Mouse (Mus musculus) liver, embryonic 16.5 days (tissue): ENCODE data around the gene Myo19. TPM values are rescaled to one million over a fixed set of nuclear protein-coding genes. Genes with fewer than 3 reads are reported as not detected.

ENCODE experiments used
- ATAC-seq: fragments of 200-750 bp; cut with Nextera tagmentation; 2 replicates; pipeline ENCODE4 v1.8.0; 2017; ENCODE audit warnings: low read depth, mild to moderate bottlenecking, moderate number of reproducible peaks, moderate library complexity
- H3K27ac ChIP-seq: fragments of 300-500 bp; sonication (generic); 2 replicates; pipeline ENCODE4 v1.5.1; 2014; ENCODE audit warnings: mild to moderate bottlenecking, low read length
- H3K27me3 ChIP-seq: fragments of 300-500 bp; sonication (generic); 2 replicates; pipeline ENCODE4 v1.6.1; 2014; ENCODE audit warnings: low read depth, low read length, mixed read lengths; ENCODE audit not compliant: control insufficient read depth, insufficient read depth
- H3K36me3 ChIP-seq: fragments of 300-500 bp; sonication (generic); 2 replicates; pipeline ENCODE4 v1.6.1; 2014; ENCODE audit warnings: mild to moderate bottlenecking; ENCODE audit not compliant: control insufficient read depth, insufficient read depth
- H3K4me1 ChIP-seq: fragments of 300-500 bp; sonication (generic); 2 replicates; pipeline ENCODE4 v1.6.1; 2014; ENCODE audit warnings: low read depth, low read length, mixed read lengths; ENCODE audit not compliant: control insufficient read depth
- H3K4me2 ChIP-seq: fragments of 300-500 bp; sonication (generic); 2 replicates; pipeline ENCODE4 v1.6.1; 2014; ENCODE audit warnings: low read depth, low read length, mixed read lengths
- H3K4me3 ChIP-seq: fragments of 300-500 bp; sonication (generic); 2 replicates; pipeline ENCODE4 v1.5.1; 2014; ENCODE audit warnings: low read depth, mild to moderate bottlenecking, low read length
- H3K9ac ChIP-seq: fragments of 300-500 bp; sonication (generic); 2 replicates; pipeline ENCODE4 v1.6.1; 2014; ENCODE audit warnings: low read depth, low read length
- H3K9me3 ChIP-seq: fragments of 300-500 bp; sonication (generic); replicated peaks from 2 replicates; pipeline ENCODE4 v1.6.1; 2016; ENCODE audit warnings: low read length; ENCODE audit not compliant: control insufficient read depth
- WGBS: fragments of 180-500 bp; shearing (Covaris S2); extraction: QIAGEN DNeasy Blood & Tissue Kit; methylation state at CpG from one replicate; pipeline ENCODE4 v1.1.7; 2014; ENCODE audit not compliant: insufficient replicate concordance; 5-methylcytosine and 5-hydroxymethylcytosine counted together
- polyA plus RNA-seq: library from polyadenylated mRNA; unstranded; fragments of >200 nt; fragmentation: Nextera tagmentation; extraction: Ambion mirVana; gene quantifications from 2 replicates; pipeline ENCODE4 v1.2.1, GENCODE M21; 2015

Gene Myo19
- polyA plus RNA-seq, 1 experiment from 2014 or later, result 3.3 TPM

DNA sequence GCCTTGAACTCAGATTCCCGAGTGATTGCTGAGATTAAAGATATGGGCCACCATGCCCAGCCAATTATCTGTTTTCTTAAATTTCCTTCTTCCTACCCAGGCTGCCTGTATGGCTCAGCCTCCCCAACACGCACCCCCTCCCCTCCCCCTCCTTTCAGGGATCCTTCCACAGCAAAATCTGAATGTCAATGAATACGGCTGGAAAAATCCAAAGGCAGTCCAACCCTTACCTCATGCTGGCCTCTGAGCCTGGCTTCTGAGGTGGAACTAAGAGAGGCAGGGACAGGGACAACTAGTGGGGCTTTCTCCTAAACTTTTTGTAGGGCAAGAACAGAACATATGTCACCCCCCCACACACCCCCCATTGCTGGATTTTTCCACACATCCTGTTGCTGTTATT is 68.2 kb downstream of the Myo19 start:
- Histone ChIP-seq H3K4me3 (no peak overlapping the region), H3K27me3 (peaks cover 15% of the 10 kb centered on the region), H3K4me1 (no peaks in the 10 kb centered on the region; the same call in none of the 2 replicates), H3K36me3 (no peaks in the 10 kb centered on the region), H3K9me3 (no peaks in the 10 kb centered on the region), H3K27ac (no peak overlapping the region), H3K4me2 (no peak overlapping the region), H3K9ac (no peak overlapping the region)
- no peak for ATAC-seq
- WGBS, result 47% methylated on average over 3 of the region's 3 CpGs

- H3K9me3 ChIP-seq, result no peaks in the 10 kb centered on the region
- H3K36me3 ChIP-seq, result no peaks in the 10 kb centered on the region
- H3K4me2 ChIP-seq, result no peak overlapping the region
- H3K27ac ChIP-seq, result no peak overlapping the region
- H3K4me3 ChIP-seq, result no peak overlapping the region
- peaks cover 15% of the 10 kb centered on the region for H3K27me3 ChIP-seq
- H3K9ac ChIP-seq, result no peak overlapping the region
- no peaks in the 10 kb centered on the region; the same call in none of the 2 replicates for H3K4me1 ChIP-seq
- ATAC-seq, result no peak
- WGBS, result 24% methylated on average over 3 of the region's 3 CpGs
These were observed 68.6 kb downstream of the Myo19 start for GRCm38 (mm10) chr11:84948526-84948925.

DNA sequence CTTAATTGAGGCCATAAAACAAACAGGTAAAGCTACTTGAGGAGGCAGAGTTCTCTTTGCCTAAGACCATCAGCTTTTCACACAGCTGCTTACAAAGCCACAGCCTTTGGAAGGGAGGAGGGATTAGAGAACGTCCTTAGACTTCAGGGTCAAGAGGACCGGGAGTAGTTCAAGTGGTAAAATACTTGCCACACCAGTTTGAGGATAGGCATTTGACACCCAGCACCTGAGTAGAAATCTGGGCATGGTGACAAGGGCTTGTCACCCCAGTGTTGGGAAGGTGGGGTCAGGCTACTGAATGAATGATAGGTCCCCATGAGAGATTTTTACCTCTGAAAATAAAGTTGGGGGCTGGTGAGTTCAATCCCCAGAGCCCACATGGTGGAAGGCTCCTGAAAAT is 72.7 kb downstream of the Myo19 start:
- Histone ChIP-seq H3K36me3 (no peaks in the 10 kb centered on the region), H3K4me3 (no peak overlapping the region), H3K9ac (no peak overlapping the region), H3K4me2 (no peak overlapping the region), H3K27ac (no peak overlapping the region), H3K4me1 (no peaks in the 10 kb centered on the region; the same call in 1 of the 2 replicates), H3K27me3 (peaks cover 20% of the 10 kb centered on the region), H3K9me3 (no peaks in the 10 kb centered on the region)
- whole genome bisulfite sequencing, result 38% methylated on average over 2 of the region's 2 CpGs
- no peak for ATAC-seq

DNA sequence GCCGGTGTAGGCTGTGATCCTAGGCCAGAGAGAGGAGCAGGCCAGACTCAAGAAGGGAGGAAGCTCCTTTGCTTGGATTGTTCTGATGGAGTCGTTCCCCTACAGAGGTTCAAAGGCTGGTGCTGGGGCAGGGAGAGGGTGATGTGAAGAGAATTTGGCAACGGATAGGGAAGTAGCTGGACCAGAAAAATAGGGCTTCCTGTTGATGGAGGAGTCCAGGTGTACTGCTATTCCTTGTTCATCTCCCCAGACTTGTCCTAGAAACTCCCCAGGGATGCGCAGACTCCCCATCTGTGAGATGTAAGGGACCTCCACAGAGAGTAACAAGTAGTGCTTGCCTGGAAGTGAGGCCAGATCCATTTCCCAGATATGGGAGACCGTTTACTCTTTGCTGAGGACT is 76.5 kb downstream of the Myo19 start:
- no peaks in the 10 kb centered on the region for H3K36me3 ChIP-seq
- H3K4me3 ChIP-seq, result no peak overlapping the region
- 17% methylated on average over 5 of the region's 5 CpGs for WGBS
- no peak overlapping the region for H3K4me2 ChIP-seq
- no peak overlapping the region for H3K27ac ChIP-seq
- no peak for ATAC-seq
- H3K9me3 ChIP-seq, result no peaks in the 10 kb centered on the region
- H3K4me1 ChIP-seq, result no peaks in the 10 kb centered on the region; the same call in 1 of the 2 replicates
- no peak overlapping the region for H3K9ac ChIP-seq
- peaks cover 45% of the 10 kb centered on the region for H3K27me3 ChIP-seq

- Histone ChIP-seq H3K4me1 (no peaks in the 10 kb centered on the region; the same call in 1 of the 2 replicates), H3K36me3 (no peaks in the 10 kb centered on the region), H3K27me3 (peaks cover 45% of the 10 kb centered on the region), H3K4me3 (no peak overlapping the region), H3K4me2 (no peak overlapping the region), H3K9ac (no peak overlapping the region), H3K9me3 (no peaks in the 10 kb centered on the region), H3K27ac (no peak overlapping the region)
- no peak for ATAC-seq
- WGBS, result 5% methylated on average over 15 of the region's 15 CpGs
These were observed 77.2 kb downstream of the Myo19 start for GRCm38 (mm10) chr11:84957171-84957570.

- no peak within 1 kb of the TSS; the same call in 1 of the 2 replicates for H3K4me2 ChIP-seq
- no peak within 1 kb of the TSS for H3K4me3 ChIP-seq
- ATAC-seq, result no peak
- peaks cover 45% of the 10 kb centered on the region for H3K27me3 ChIP-seq
- 2% methylated on average over 49 of the region's 49 CpGs for WGBS
- no peaks in the 10 kb centered on the region; the same call in 1 of the 2 replicates for H3K4me1 ChIP-seq
- H3K27ac ChIP-seq, result no peak within 1 kb of the TSS
- no peak within 1 kb of the TSS for H3K9ac ChIP-seq
- H3K36me3 ChIP-seq, result no peaks in the 10 kb centered on the region
- H3K9me3 ChIP-seq, result no peaks in the 10 kb centered on the region
These were observed 77.8 kb downstream of the Myo19 start, which contains the start of gene Car4 for GRCm38 (mm10) chr11:84957591-84958270. TSS of gene Car4 (plus strand) at chr11:84957786.

DNA sequence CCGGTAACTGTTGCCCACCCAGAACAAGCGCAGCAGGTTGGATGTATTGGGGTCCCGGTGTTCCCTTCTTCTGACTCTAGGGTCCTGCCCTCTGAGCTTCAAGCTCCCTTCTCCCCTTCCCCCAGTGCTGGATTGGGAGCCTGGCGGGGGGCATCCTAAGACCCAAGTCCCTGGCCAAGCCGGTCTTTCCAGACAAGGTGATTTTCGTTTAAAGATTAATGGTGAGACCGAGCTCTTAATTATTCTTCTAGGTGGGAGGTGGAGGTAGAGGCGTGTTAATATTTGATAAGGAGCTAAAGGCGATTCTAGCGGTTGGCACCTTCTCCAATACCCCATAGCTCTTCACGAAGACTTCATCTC is 78.3 kb downstream of the Myo19 start:
- Histone ChIP-seq H3K36me3 (no peaks in the 10 kb centered on the region), H3K4me3 (no peak overlapping the region), H3K4me1 (no peaks in the 10 kb centered on the region; the same call in 1 of the 2 replicates), H3K27me3 (peaks cover 45% of the 10 kb centered on the region), H3K9me3 (no peaks in the 10 kb centered on the region), H3K9ac (no peak overlapping the region), H3K4me2 (no peak overlapping the region), H3K27ac (no peak overlapping the region)
- WGBS, result 3% methylated on average over 11 of the region's 11 CpGs
- ATAC-seq, result no peak

DNA sequence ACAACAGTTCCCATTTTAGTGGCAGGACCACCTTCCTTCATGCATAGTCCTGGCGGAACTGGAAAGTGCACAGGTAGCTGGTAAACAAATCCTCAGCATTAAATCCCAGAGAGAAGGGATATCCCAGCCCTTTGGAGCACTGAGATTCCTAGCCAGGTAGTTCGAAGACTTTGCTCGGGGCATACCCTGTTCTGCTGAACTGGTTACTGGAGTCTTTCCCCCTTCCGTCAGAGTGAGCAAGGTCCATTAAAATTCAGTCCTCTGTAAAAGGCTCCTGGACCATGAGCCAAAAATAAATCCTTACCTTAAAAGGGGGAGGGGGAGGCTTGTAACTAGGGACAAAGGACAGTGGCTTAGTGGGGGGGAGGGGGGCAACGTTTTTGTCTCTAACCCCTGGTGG is 79.2 kb downstream of the Myo19 start:
- Histone ChIP-seq H3K27me3 (peaks cover 45% of the 10 kb centered on the region), H3K9ac (no peak overlapping the region), H3K4me2 (no peak overlapping the region), H3K9me3 (no peaks in the 10 kb centered on the region), H3K27ac (no peak overlapping the region), H3K4me1 (no peaks in the 10 kb centered on the region; the same call in 1 of the 2 replicates), H3K4me3 (no peak overlapping the region), H3K36me3 (no peaks in the 10 kb centered on the region)
- WGBS, result 32% methylated on average over 5 of the region's 5 CpGs
- ATAC-seq, result no peak

- peaks cover 45% of the 10 kb centered on the region for H3K27me3 ChIP-seq
- no peaks in the 10 kb centered on the region; the same call in 1 of the 2 replicates for H3K4me1 ChIP-seq
- H3K9ac ChIP-seq, result no peak overlapping the region
- no peaks in the 10 kb centered on the region for H3K36me3 ChIP-seq
- H3K27ac ChIP-seq, result no peak overlapping the region
- 7% methylated on average over 9 of the region's 9 CpGs for WGBS
- no peak overlapping the region for H3K4me2 ChIP-seq
- no peaks in the 10 kb centered on the region for H3K9me3 ChIP-seq
- ATAC-seq, result no peak
- no peak overlapping the region for H3K4me3 ChIP-seq
These were observed 79.8 kb downstream of the Myo19 start for GRCm38 (mm10) chr11:84959701-84960181.
